Comparison of ENCODE assay signal across 21 mouse cellular contexts in the genomic region with DNA sequence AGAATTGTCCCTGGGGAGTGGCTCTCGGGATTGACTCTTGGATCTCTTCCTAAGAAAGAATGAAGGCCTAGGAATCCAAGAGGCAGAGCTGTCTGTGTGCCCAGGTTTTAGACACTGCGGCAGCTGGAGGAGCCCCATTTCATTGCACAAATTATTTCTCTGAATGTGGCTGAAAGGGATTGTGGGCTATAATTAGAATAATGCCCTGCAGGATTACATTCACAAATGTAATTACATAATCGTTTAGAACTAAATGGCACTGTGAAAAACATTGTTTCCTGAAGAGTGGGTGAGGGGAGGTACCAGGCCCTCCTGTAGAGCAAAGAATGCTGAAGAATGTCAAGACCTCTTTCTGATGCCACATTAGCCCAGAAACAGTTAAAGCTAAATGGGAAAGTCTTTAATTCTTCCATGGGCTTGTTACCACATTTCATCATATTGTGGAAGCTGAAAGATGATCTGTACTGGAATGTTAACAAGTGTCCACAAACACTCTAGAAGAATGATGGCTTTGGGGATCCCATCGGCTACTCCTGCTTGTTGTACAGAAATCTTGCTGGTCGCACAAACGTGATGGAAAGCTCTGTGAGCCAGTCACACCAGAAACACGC. TPM values are rescaled to one million over a fixed set of nuclear protein-coding genes. Genes with fewer than 3 reads are reported as not detected.
DNase-seq lines count a peak whose midpoint lies in the region; ATAC-seq lines count a peak whose summit lies in the region.
"Had no signal": no experiment of that assay in that cellular context is flagged by ENCODE, and none has a peak within 500 bp of the region (broad histone marks: within the 10 kb centered on the region; RNA-seq: fewer than 3 reads in every experiment).

No protein-coding gene starts in this region.

- no peaks in the 10 kb centered on the region for H3K27me3 ChIP-seq in forebrain, embryonic 14.5 days (replicated peaks; ENCODE audit: control insufficient read depth, insufficient read depth, low read length)
- 0 out of 2 replicates have a peak, but pooled peaks cover 6% of the 10 kb centered on the region for H3K27me3 ChIP-seq in forebrain, embryonic 12.5 days
- no peaks in the 10 kb centered on the region for H3K27me3 ChIP-seq in midbrain, embryonic 14.5 days (ENCODE audit: control insufficient read depth, insufficient read depth, low read length)
- H3K27me3 ChIP-seq in midbrain, embryonic 13.5 days = no peaks in the 10 kb centered on the region
- no peaks in the 10 kb centered on the region for H3K27me3 ChIP-seq in neural tube, embryonic 14.5 days (ENCODE audit: control insufficient read depth, insufficient read depth, low read length)
- H3K27me3 ChIP-seq: embryonic facial prominence, embryonic 15.5 days; hindbrain, embryonic 13.5 days; kidney, embryonic 15.5 days; limb, embryonic 12.5 days; liver, embryonic 12.5 days had no signal

- no peaks in the 10 kb centered on the region for H3K4me1 ChIP-seq in forebrain, embryonic 14.5 days (ENCODE audit: control insufficient read depth, insufficient read depth, low read length)
- peaks cover 4% of the 10 kb centered on the region; the same call in 1 of the 2 replicates for H3K4me1 ChIP-seq in forebrain, embryonic 12.5 days
- H3K4me1 ChIP-seq in midbrain, embryonic 14.5 days (ENCODE audit: control insufficient read depth, insufficient read depth, low read length) = no peaks in the 10 kb centered on the region
- no peaks in the 10 kb centered on the region for H3K4me1 ChIP-seq in midbrain, embryonic 13.5 days (replicated peaks)
- H3K4me1 ChIP-seq in neural tube, embryonic 14.5 days (ENCODE audit: control insufficient read depth, insufficient read depth, low read length) = no peaks in the 10 kb centered on the region
- H3K4me1 ChIP-seq: embryonic facial prominence, embryonic 15.5 days; kidney, embryonic 15.5 days; limb, embryonic 12.5 days; liver, embryonic 12.5 days had no signal

- H3K9ac ChIP-seq in forebrain, embryonic 14.5 days (ENCODE audit: low read length) = no peak overlapping the region
- H3K9ac ChIP-seq in forebrain, embryonic 12.5 days = no peak overlapping the region
- H3K9ac ChIP-seq in midbrain, embryonic 14.5 days (replicated peaks; ENCODE audit: low read length) = no peak overlapping the region
- no peak overlapping the region for H3K9ac ChIP-seq in midbrain, embryonic 13.5 days (replicated peaks)
- no peak overlapping the region for H3K9ac ChIP-seq in neural tube, embryonic 14.5 days (replicated peaks; ENCODE audit: low read depth, low read length)
- H3K9ac ChIP-seq: embryonic facial prominence, embryonic 15.5 days; hindbrain, embryonic 13.5 days; kidney, embryonic 15.5 days; limb, embryonic 12.5 days; liver, embryonic 12.5 days; lung, embryonic 14.5 days had no signal

- DNase-seq in forebrain, embryonic 14.5 days (ENCODE audit: low spot score) = peak; percentile 56
- peak; percentile 22 for DNase-seq in midbrain, embryonic 14.5 days
- DNase-seq in adipocyte (ENCODE audit: low spot score) = peak; percentile 2
- no peak for DNase-seq in yolk sac, embryonic 10.5 days (ENCODE audit: low spot score)
- DNase-seq: cerebellum, postnatal 14 days; kidney, postnatal 4 days; layer of hippocampus, adult 9-11 months; lung, embryonic 14.5 days; lung, postnatal 36 days had no signal

- H3K36me3 ChIP-seq in forebrain, embryonic 14.5 days (ENCODE audit: control insufficient read depth, insufficient read depth, low read length) = no peaks in the 10 kb centered on the region
- no peaks in the 10 kb centered on the region for H3K36me3 ChIP-seq in forebrain, embryonic 12.5 days (replicated peaks)
- no peaks in the 10 kb centered on the region for H3K36me3 ChIP-seq in midbrain, embryonic 14.5 days (ENCODE audit: control insufficient read depth, insufficient read depth, low read length)
- H3K36me3 ChIP-seq in midbrain, embryonic 13.5 days = no peaks in the 10 kb centered on the region
- no peaks in the 10 kb centered on the region for H3K36me3 ChIP-seq in neural tube, embryonic 14.5 days (ENCODE audit: control insufficient read depth, insufficient read depth, low read length)
- H3K36me3 ChIP-seq: embryonic facial prominence, embryonic 15.5 days; heart, embryonic 10.5 days; hindbrain, embryonic 13.5 days; kidney, embryonic 15.5 days; limb, embryonic 12.5 days; liver, embryonic 12.5 days had no signal

- 17% methylated on average over 7 of the region's 7 CpGs for WGBS in forebrain, embryonic 14.5 days
- WGBS in forebrain, embryonic 12.5 days = 27% methylated on average over 7 of the region's 7 CpGs
- WGBS in midbrain, embryonic 14.5 days = 59% methylated on average over 7 of the region's 7 CpGs
- WGBS in midbrain, embryonic 13.5 days = 46% methylated on average over 7 of the region's 7 CpGs
- 49% methylated on average over 7 of the region's 7 CpGs for WGBS in neural tube, embryonic 14.5 days

- H3K4me2 ChIP-seq in forebrain, embryonic 14.5 days (ENCODE audit: low read length) = no peak overlapping the region
- H3K4me2 ChIP-seq in forebrain, embryonic 12.5 days = no peak overlapping the region
- H3K4me2 ChIP-seq in midbrain, embryonic 14.5 days (ENCODE audit: low read length) = no peak overlapping the region
- no peak overlapping the region for H3K4me2 ChIP-seq in midbrain, embryonic 13.5 days (replicated peaks)
- no peak overlapping the region for H3K4me2 ChIP-seq in neural tube, embryonic 14.5 days (ENCODE audit: low read depth, low read length)
- H3K4me2 ChIP-seq: embryonic facial prominence, embryonic 15.5 days; hindbrain, embryonic 13.5 days; kidney, embryonic 15.5 days; limb, embryonic 12.5 days; liver, embryonic 12.5 days; lung, embryonic 14.5 days had no signal

- H3K27ac ChIP-seq in forebrain, embryonic 14.5 days (ENCODE audit: low read depth, low read length) = no peak overlapping the region
- H3K27ac ChIP-seq in forebrain, embryonic 12.5 days = no peak overlapping the region
- H3K27ac ChIP-seq in midbrain, embryonic 14.5 days (replicated peaks; ENCODE audit: low read depth, low read length) = no peak overlapping the region
- H3K27ac ChIP-seq in midbrain, embryonic 13.5 days = no peak overlapping the region
- H3K27ac ChIP-seq in neural tube, embryonic 14.5 days (ENCODE audit: low read depth, low read length) = no peak overlapping the region
- H3K27ac ChIP-seq: embryonic facial prominence, embryonic 15.5 days; heart, embryonic 10.5 days; hindbrain, embryonic 13.5 days; kidney, embryonic 15.5 days; left cerebral cortex, adult 2 months; limb, embryonic 12.5 days; liver, embryonic 12.5 days had no signal

- H3K9me3 ChIP-seq in forebrain, embryonic 14.5 days (replicated peaks; ENCODE audit: control insufficient read depth, low read length) = no peaks in the 10 kb centered on the region
- H3K9me3 ChIP-seq in forebrain, embryonic 12.5 days = no peaks in the 10 kb centered on the region
- H3K9me3 ChIP-seq in midbrain, embryonic 14.5 days (ENCODE audit: control insufficient read depth, low read length) = no peaks in the 10 kb centered on the region
- no peaks in the 10 kb centered on the region for H3K9me3 ChIP-seq in midbrain, embryonic 13.5 days
- H3K9me3 ChIP-seq in neural tube, embryonic 14.5 days (ENCODE audit: control insufficient read depth, low read length) = no peaks in the 10 kb centered on the region
- H3K9me3 ChIP-seq: embryonic facial prominence, embryonic 15.5 days; heart, embryonic 10.5 days; hindbrain, embryonic 13.5 days; kidney, embryonic 15.5 days; limb, embryonic 12.5 days; liver, embryonic 12.5 days had no signal

- H3K4me3 ChIP-seq in forebrain, embryonic 14.5 days (ENCODE audit: low read depth, low read length) = no peak overlapping the region
- H3K4me3 ChIP-seq in forebrain, embryonic 12.5 days (replicated peaks) = no peak overlapping the region
- no peak overlapping the region for H3K4me3 ChIP-seq in midbrain, embryonic 14.5 days (replicated peaks; ENCODE audit: low read depth, low read length)
- no peak overlapping the region for H3K4me3 ChIP-seq in midbrain, embryonic 13.5 days (replicated peaks)
- no peak overlapping the region for H3K4me3 ChIP-seq in neural tube, embryonic 14.5 days (ENCODE audit: low read depth, low read length)
- H3K4me3 ChIP-seq: embryonic facial prominence, embryonic 15.5 days; heart, embryonic 10.5 days; hindbrain, embryonic 13.5 days; kidney, embryonic 15.5 days; left cerebral cortex, adult 2 months; limb, embryonic 12.5 days; liver, embryonic 12.5 days had no signal

- peak; percentile 63 for ATAC-seq in forebrain, embryonic 14.5 days
- ATAC-seq in forebrain, embryonic 12.5 days (ENCODE audit: low FRiP score) = no peak
- no peak for ATAC-seq in midbrain, embryonic 14.5 days (ENCODE audit: low FRiP score, low TSS enrichment)
- no peak for ATAC-seq in midbrain, embryonic 13.5 days
- ATAC-seq in neural tube, embryonic 14.5 days (ENCODE audit: low read depth) = peak; percentile 38
- ATAC-seq: activated CD4-positive, CD25-positive, alpha-beta regulatory T cell, adult 4 months; intestine, embryonic 16.5 days; liver, embryonic 12.5 days had no signal

RNA-seq across cellular contexts. Expression of a gene that starts 24.6 kb away (rescaled TPM):
- polyA plus RNA-seq in forebrain, embryonic 14.5 days (2014; fragmentation: Nextera tagmentation; extraction: Ambion mirVana) = 15.3 and 19.2 TPM in 2 replicates
- 9.6 and 11.0 TPM in 2 replicates for polyA plus RNA-seq in forebrain, embryonic 12.5 days (2016; fragmentation: Nextera tagmentation; extraction: Ambion mirVana)
- polyA plus RNA-seq in midbrain, embryonic 14.5 days (2014; fragmentation: Nextera tagmentation; extraction: Ambion mirVana) = 21.1 and 25.6 TPM in 2 replicates
- polyA plus RNA-seq in midbrain, embryonic 13.5 days (2015; fragmentation: Nextera tagmentation; extraction: Ambion mirVana) = 11.6 and 12.2 TPM in 2 replicates
- polyA plus RNA-seq in neural tube, embryonic 14.5 days (2014; fragmentation: Nextera tagmentation; extraction: Ambion mirVana) = 37.0 and 39.5 TPM in 2 replicates
- polyA plus RNA-seq: activated CD4-positive, CD25-positive, alpha-beta regulatory T cell, adult 4 months had no signal

Comparison
In these comparisons a context has a peak if more than half of its experiments do, and no peak if none do; other contexts are left out.
1. ATAC-seq: peak in forebrain, embryonic 14.5 days (single experiment) and neural tube, embryonic 14.5 days (single experiment); none in forebrain, embryonic 12.5 days (single experiment), midbrain, embryonic 14.5 days (single experiment) and midbrain, embryonic 13.5 days (single experiment).